ENCODE assay signal across 36 mouse cellular contexts in genomic region chr2:78023416-78023815, GRCm38 (mm10).
"Had no signal": no experiment of that assay in that cellular context is flagged by ENCODE, and none has a peak within 500 bp of the region (broad histone marks: within the 10 kb centered on the region; RNA-seq: fewer than 3 reads in every experiment).

No protein-coding gene starts in this region.

- H3K27me3 ChIP-seq: heart, embryonic 12.5 days; heart, embryonic 13.5 days; heart, embryonic 15.5 days; hindbrain, embryonic 12.5 days; hindbrain, embryonic 13.5 days; hindbrain, embryonic 15.5 days; intestine, embryonic 15.5 days; kidney, embryonic 15.5 days had no signal

- H3K27ac ChIP-seq: heart, embryonic 10.5 days; heart, embryonic 13.5 days; heart, embryonic 15.5 days; hindbrain, embryonic 10.5 days; hindbrain, embryonic 12.5 days; hindbrain, embryonic 13.5 days; hindbrain, embryonic 14.5 days; hindbrain, embryonic 15.5 days; hindbrain, postnatal 0 days; intestine, embryonic 15.5 days; kidney, embryonic 15.5 days; kidney, postnatal 0 days; layer of hippocampus, adult 2 months; left cerebral cortex, adult 2 months had no signal

- H3K4me1 ChIP-seq: heart, embryonic 10.5 days; heart, embryonic 12.5 days; heart, embryonic 13.5 days; heart, embryonic 15.5 days; hindbrain, embryonic 12.5 days; hindbrain, embryonic 13.5 days; hindbrain, embryonic 15.5 days; kidney, embryonic 15.5 days had no signal

- ATAC-seq: hindbrain, embryonic 16.5 days; hindbrain, postnatal 0 days; inflammation-experienced regulatory T-cells, adult 6 months; intestine, embryonic 15.5 days; intestine, embryonic 16.5 days; intestine, postnatal 0 days had no signal

- H3K4me2 ChIP-seq: heart, embryonic 11.5 days; heart, embryonic 12.5 days; heart, embryonic 13.5 days; heart, embryonic 15.5 days; hindbrain, embryonic 12.5 days; hindbrain, embryonic 13.5 days; hindbrain, embryonic 14.5 days; hindbrain, embryonic 15.5 days; intestine, embryonic 15.5 days; kidney, embryonic 15.5 days had no signal

- DNase-seq: heart, postnatal 10 days; heart, postnatal 14 days; heart, postnatal 36 days; heart, postnatal 4 days; kidney, adult 11 months; kidney, adult 18-20 months; kidney, adult 2 months; kidney, adult 8-10 months; kidney, adult 9 months; kidney, postnatal 10 days; kidney, postnatal 14 days; kidney, postnatal 25 days; kidney, postnatal 36 days; kidney, postnatal 4 days; layer of hippocampus, adult 9-11 months; layer of hippocampus, postnatal 36 days had no signal

- H3K36me3 ChIP-seq: heart, embryonic 10.5 days; heart, embryonic 12.5 days; heart, embryonic 13.5 days; heart, embryonic 15.5 days; hindbrain, embryonic 10.5 days; hindbrain, embryonic 12.5 days; hindbrain, embryonic 13.5 days; hindbrain, embryonic 15.5 days; intestine, embryonic 15.5 days; kidney, embryonic 15.5 days had no signal

- H3K9me3 ChIP-seq: heart, embryonic 10.5 days; heart, embryonic 12.5 days; heart, embryonic 13.5 days; heart, embryonic 15.5 days; hindbrain, embryonic 10.5 days; hindbrain, embryonic 12.5 days; hindbrain, embryonic 13.5 days; hindbrain, embryonic 15.5 days; intestine, embryonic 15.5 days; kidney, embryonic 15.5 days had no signal

- H3K9ac ChIP-seq: heart, embryonic 12.5 days; heart, embryonic 13.5 days; heart, embryonic 15.5 days; hindbrain, embryonic 12.5 days; hindbrain, embryonic 13.5 days; hindbrain, embryonic 14.5 days; hindbrain, embryonic 15.5 days; intestine, embryonic 15.5 days; kidney, embryonic 15.5 days had no signal

- H3K4me3 ChIP-seq: heart, embryonic 10.5 days; heart, embryonic 12.5 days; heart, embryonic 13.5 days; heart, embryonic 15.5 days; hindbrain, embryonic 10.5 days; hindbrain, embryonic 12.5 days; hindbrain, embryonic 13.5 days; hindbrain, embryonic 15.5 days; intestine, embryonic 15.5 days; kidney, embryonic 15.5 days; layer of hippocampus, adult 2 months; left cerebral cortex, adult 2 months had no signal
